Mouse (Mus musculus) erythroblast, embryonic 14.5 days (primary cell): ENCODE measurements around the gene Olfr933. TPM values are rescaled to one million over a fixed set of nuclear protein-coding genes. Genes with fewer than 3 reads are reported as not detected.

ENCODE experiments used
- H3K27me3 ChIP-seq: 2 replicates; pipeline ENCODE4 v1.6.1; 2012; ENCODE audit warnings: inconsistent platforms; ENCODE audit not compliant: control insufficient read depth
- H3K36me3 ChIP-seq: 2 replicates; pipeline ENCODE4 v1.6.1; 2012; ENCODE audit warnings: mild to moderate bottlenecking, inconsistent platforms; ENCODE audit not compliant: control insufficient read depth
- H3K4me1 ChIP-seq: 2 replicates; pipeline ENCODE4 v1.6.1; 2012; ENCODE audit warnings: inconsistent platforms; ENCODE audit not compliant: control insufficient read depth
- H3K4me3 ChIP-seq: replicated peaks from 2 replicates; pipeline ENCODE3; 2012; ENCODE audit warnings: moderate library complexity, mild to moderate bottlenecking, inconsistent platforms
- H3K9me3 ChIP-seq: 2 replicates; pipeline ENCODE4 v1.6.1; 2012; ENCODE audit warnings: low read length, inconsistent platforms, mixed read lengths; ENCODE audit not compliant: control insufficient read depth
- GATA1 ChIP-seq: IDR thresholded peaks from 2 replicates; pipeline ENCODE4 v1.6.1; 2012; ENCODE audit warnings: low read length, inconsistent platforms, mixed read lengths
- TAL1 ChIP-seq: IDR thresholded peaks from 3 replicates; pipeline ENCODE4 v1.6.1; 2012; ENCODE audit warnings: low read length, inconsistent platforms, mixed read lengths
- polyA plus RNA-seq: library from polyadenylated mRNA; stranded (reverse); fragments of >175 nt; gene quantifications from 2 replicates; pipeline ENCODE4 v1.2.3, GENCODE M21; 2012

The Olfr933 gene
- not detected in 2 replicates for polyA plus RNA-seq

- no peak for TF ChIP-seq TAL1
- TF ChIP-seq GATA1, result no peak
- Histone ChIP-seq H3K27me3 (no peaks in the 10 kb centered on the region), H3K4me1 (no peaks in the 10 kb centered on the region), H3K9me3 (peaks cover 3% of the 10 kb centered on the region; the same call in 1 of the 2 replicates), H3K4me3 (no peak within 1 kb of the TSS), H3K36me3 (no peaks in the 10 kb centered on the region)
Measured at GRCm38 (mm10) chr9:38972013-38972412, at the start of gene Olfr933. Gene Olfr933 (plus strand): TSS chr9:38972313.

GRCm38 (mm10) chr9:38929509-38929908 lies 42.6 kb upstream of the Olfr933 start, which contains the start of gene Olfr930:
Gene Olfr930 (plus strand): TSS chr9:38929809.
- Histone ChIP-seq H3K36me3 (no peaks in the 10 kb centered on the region), H3K9me3 (peaks cover 2% of the 10 kb centered on the region), H3K4me3 (no peak within 1 kb of the TSS), H3K4me1 (no peaks in the 10 kb centered on the region), H3K27me3 (no peaks in the 10 kb centered on the region)
- no peak for TF ChIP-seq TAL1
- TF ChIP-seq GATA1, result no peak

- Histone ChIP-seq H3K36me3 (no peaks in the 10 kb centered on the region), H3K9me3 (peaks cover 6% of the 10 kb centered on the region), H3K27me3 (no peaks in the 10 kb centered on the region), H3K4me1 (no peaks in the 10 kb centered on the region), H3K4me3 (no peak overlapping the region)
- TF ChIP-seq TAL1 (no peak), GATA1 (no peak)
Measured at GRCm38 (mm10) chr9:38953401-38954123, 18.6 kb upstream of the Olfr933 start.

GRCm38 (mm10) chr9:38954124-38954416 lies 18.0 kb upstream of the Olfr933 start:
- peaks cover 6% of the 10 kb centered on the region for H3K9me3 ChIP-seq
- H3K36me3 ChIP-seq, result no peaks in the 10 kb centered on the region
- no peaks in the 10 kb centered on the region for H3K27me3 ChIP-seq
- H3K4me3 ChIP-seq, result no peak overlapping the region
- no peak for TF ChIP-seq GATA1
- TF ChIP-seq TAL1, result no peak
- no peaks in the 10 kb centered on the region for H3K4me1 ChIP-seq

GRCm38 (mm10) chr9:38988215-38988614 lies 16.1 kb downstream of the Olfr933 start, which contains the start of gene Olfr934:
Gene Olfr934 (minus strand): TSS chr9:38988315.
- no peak for TF ChIP-seq TAL1
- TF ChIP-seq GATA1, result no peak
- H3K4me1 ChIP-seq, result no peaks in the 10 kb centered on the region
- H3K27me3 ChIP-seq, result no peaks in the 10 kb centered on the region
- H3K36me3 ChIP-seq, result no peaks in the 10 kb centered on the region
- H3K4me3 ChIP-seq, result no peak within 1 kb of the TSS
- no peaks in the 10 kb centered on the region for H3K9me3 ChIP-seq

- no peak within 1 kb of the TSS for H3K4me3 ChIP-seq
Measured at GRCm38 (mm10) chr9:38999583-38999982, 27.5 kb downstream of the Olfr933 start, which contains the start of gene Olfr935. Gene Olfr935 (minus strand): TSS chr9:38999683.

GRCm38 (mm10) chr9:39023277-39023676 lies 51.2 kb downstream of the Olfr933 start, which contains the start of gene Olfr146:
Gene Olfr146 (minus strand): TSS chr9:39023377.
- Histone ChIP-seq H3K36me3 (no peaks in the 10 kb centered on the region), H3K4me3 (no peak within 1 kb of the TSS)
- TF ChIP-seq GATA1, result no peak
- no peak for TF ChIP-seq TAL1

More at GRCm38 (mm10) chr9:38999583-38999982, 27.5 kb downstream of the Olfr933 start, which contains the start of gene Olfr935:
- Histone ChIP-seq H3K4me1 (no peaks in the 10 kb centered on the region), H3K27me3 (no peaks in the 10 kb centered on the region), H3K9me3 (no peaks in the 10 kb centered on the region), H3K36me3 (no peaks in the 10 kb centered on the region)
- TF ChIP-seq GATA1 (no peak), TAL1 (no peak)

More at GRCm38 (mm10) chr9:39023277-39023676, 51.2 kb downstream of the Olfr933 start, which contains the start of gene Olfr146:
- Histone ChIP-seq H3K4me1 (no peaks in the 10 kb centered on the region), H3K27me3 (no peaks in the 10 kb centered on the region), H3K9me3 (no peaks in the 10 kb centered on the region; the same call in 1 of the 2 replicates)

Other genes with a start within 250 kb of the Olfr933 start
- gene Olfr920, start 220.0 kb upstream of the Olfr933 start, polyA plus RNA-seq, result not detected in 2 replicates
- not detected in 2 replicates for gene Olfr921, start 199.2 kb upstream of the Olfr933 start, polyA plus RNA-seq
- not detected in 2 replicates for gene Olfr922, start 157.7 kb upstream of the Olfr933 start, polyA plus RNA-seq
- 0.04 TPM in 1 of 2 replicates, not detected in the other for gene Olfr923, start 145.8 kb upstream of the Olfr933 start, polyA plus RNA-seq
- gene Olfr924, start 127.9 kb upstream of the Olfr933 start, polyA plus RNA-seq, result not detected in 2 replicates
- not detected in 2 replicates for gene Olfr26, start 117.3 kb upstream of the Olfr933 start, polyA plus RNA-seq
- gene Olfr926, start 95.2 kb upstream of the Olfr933 start, polyA plus RNA-seq, result not detected in 2 replicates
- gene Olfr930, start 42.5 kb upstream of the Olfr933 start, polyA plus RNA-seq, result not detected in 2 replicates
- gene Olfr934, start 16.0 kb downstream of the Olfr933 start, polyA plus RNA-seq, result not detected in 2 replicates
- gene Olfr935, start 27.4 kb downstream of the Olfr933 start, polyA plus RNA-seq, result not detected in 2 replicates
- 0.02 TPM in 1 of 2 replicates, not detected in the other for gene Olfr146, start 51.1 kb downstream of the Olfr933 start, polyA plus RNA-seq
- not detected in 2 replicates for gene Olfr937, start 92.6 kb downstream of the Olfr933 start, polyA plus RNA-seq
- gene Olfr938, start 106.6 kb downstream of the Olfr933 start, polyA plus RNA-seq, result not detected in 2 replicates
- not detected in 2 replicates for gene Olfr27, start 155.8 kb downstream of the Olfr933 start, polyA plus RNA-seq
- not detected in 2 replicates for gene Olfr943, start 194.0 kb downstream of the Olfr933 start, polyA plus RNA-seq
- not detected in 2 replicates for gene Olfr944, start 229.6 kb downstream of the Olfr933 start, polyA plus RNA-seq